Mouse (Mus musculus): Measurements from ENCODE around the gene 2010111I01Rik. TPM values are rescaled to one million over a fixed set of nuclear protein-coding genes. Genes with fewer than 3 reads are reported as not detected.

2010111I01Rik gene
- polyA plus RNA-seq, 1 experiment from 2014 or later: 122 TPM

DNA sequence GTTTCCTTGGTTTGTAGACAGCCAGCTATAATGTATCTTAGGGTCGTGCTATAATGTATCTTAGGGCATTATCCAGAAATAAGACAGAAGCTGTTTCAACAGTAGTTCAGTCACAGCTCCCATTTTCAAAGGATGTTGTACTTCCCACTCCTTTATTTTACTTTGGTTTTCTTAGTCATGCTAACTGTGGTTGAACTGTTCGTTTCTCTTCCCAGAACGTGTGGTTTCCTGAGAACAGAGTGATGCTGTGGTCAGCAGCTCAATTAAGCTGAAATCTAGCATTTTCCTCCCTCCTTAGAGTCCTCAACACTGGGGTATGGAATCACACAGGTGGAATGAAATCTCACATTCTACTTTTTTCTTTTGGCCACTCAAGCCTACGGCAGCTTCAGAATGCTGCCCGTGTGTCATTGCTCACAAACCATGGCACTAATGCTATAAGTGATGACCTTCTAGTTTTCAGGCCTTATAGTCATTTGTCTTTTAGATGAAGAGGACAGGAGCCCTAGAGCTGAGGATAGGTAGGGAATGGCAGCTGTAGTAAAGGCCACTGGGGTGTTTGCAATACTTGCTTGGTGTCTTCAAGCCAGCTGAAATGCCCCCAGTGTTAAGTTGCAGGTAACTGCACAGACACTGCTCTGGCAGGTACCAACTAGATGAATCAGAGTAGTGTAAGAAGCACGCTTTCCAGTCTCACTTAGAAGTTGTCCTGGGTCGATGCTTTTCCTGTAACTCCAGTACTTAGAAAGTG, 289.4 kb downstream of the 2010111I01Rik start:
- Histone ChIP-seq H3K4me1 (peaks cover 54% of the 10 kb centered on the region), H3K27ac (no peak overlapping the region), H3K4me3 (no peak overlapping the region), H3K9me3 (replicated peaks) (no peaks in the 10 kb centered on the region), H3K27me3 (ENCODE audit: low read depth, poor library complexity, severe bottlenecking) (no peaks in the 10 kb centered on the region), H3K36me3 (peaks cover 77% of the 10 kb centered on the region)
- 94% methylated on average over 7 of the region's 7 CpGs for WGBS
- no peak for DNase-seq (ENCODE audit: low spot score)

DNA sequence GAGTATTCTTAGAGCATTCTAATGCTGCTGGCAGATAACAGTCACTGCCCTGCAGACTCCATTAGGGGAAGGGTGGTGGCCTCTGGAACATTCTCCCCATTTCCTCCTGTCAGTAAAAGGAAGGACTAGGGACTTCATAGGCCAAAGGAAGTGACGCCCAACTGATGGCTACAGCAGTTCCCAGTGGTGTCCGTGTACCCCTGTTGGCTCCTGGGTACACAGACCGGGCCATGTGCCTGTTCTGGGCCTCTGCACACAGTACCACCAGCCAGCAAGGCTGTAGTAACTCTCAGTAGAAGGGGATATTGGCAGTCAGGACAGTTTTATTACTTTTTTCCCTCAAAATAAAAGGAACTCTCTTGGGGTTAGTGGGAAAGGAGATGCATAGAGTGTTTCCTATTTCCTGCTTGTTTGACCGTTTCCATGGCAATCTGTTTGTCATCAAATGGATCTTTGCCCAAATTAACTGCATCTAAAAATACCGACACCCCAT, 290.9 kb downstream of the 2010111I01Rik start:
- H3K4me3 ChIP-seq: no peak overlapping the region
- H3K36me3 ChIP-seq: peaks cover 63% of the 10 kb centered on the region
- no peaks in the 10 kb centered on the region for H3K27me3 ChIP-seq (ENCODE audit: low read depth, poor library complexity, severe bottlenecking)
- H3K4me1 ChIP-seq: peaks cover 55% of the 10 kb centered on the region
- DNase-seq (ENCODE audit: low spot score): no peak
- 84% methylated on average over 5 of the region's 5 CpGs for WGBS
- no peaks in the 10 kb centered on the region for H3K9me3 ChIP-seq (replicated peaks)
- H3K27ac ChIP-seq: 0 out of 2 replicates have a peak overlapping the region, but pooled peaks have one; percentile 2

DNA sequence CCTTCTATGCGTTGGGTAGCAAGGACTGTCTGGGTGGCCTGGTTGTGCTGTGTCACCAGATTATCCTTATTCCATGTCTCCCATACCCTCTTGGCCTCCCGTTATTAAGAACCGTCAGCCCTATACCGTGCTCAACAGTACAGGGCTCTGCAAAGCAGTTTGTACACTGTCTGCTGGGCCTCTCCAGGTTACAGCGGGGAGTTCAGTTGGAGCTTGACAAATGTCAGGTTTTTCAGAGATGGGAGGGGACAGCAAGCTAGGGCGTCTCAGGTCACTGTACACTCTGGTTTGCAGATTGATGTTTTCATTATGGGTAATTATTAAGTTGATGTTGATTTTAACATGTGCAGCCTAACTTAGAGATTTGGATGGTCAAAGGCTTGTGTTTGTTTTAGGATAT, 291.5 kb downstream of the 2010111I01Rik start:
- Histone ChIP-seq H3K9me3 (replicated peaks) (no peaks in the 10 kb centered on the region), H3K36me3 (peaks cover 58% of the 10 kb centered on the region)

DNA sequence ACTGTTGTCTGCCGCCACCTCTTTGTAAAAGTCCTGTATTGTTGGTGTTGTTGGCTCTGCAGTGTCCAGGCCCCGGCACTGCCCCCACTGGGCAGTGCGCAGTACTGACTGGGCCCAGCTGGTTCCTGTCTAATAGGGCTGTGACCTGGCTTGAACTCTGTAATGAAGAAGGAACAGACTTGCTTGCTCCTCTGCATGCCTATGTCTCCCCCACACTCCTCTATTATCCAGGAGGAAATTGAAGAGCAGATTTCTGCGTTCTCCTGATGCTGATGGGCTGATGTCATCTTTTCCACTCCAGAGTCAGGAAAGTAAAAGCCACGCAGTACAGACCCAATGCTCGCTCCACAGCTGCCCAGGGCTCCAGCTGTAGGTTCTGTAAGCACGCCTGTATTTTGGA, 292.1 kb downstream of the 2010111I01Rik start:
- Histone ChIP-seq H3K27ac (no peak overlapping the region), H3K27me3 (ENCODE audit: low read depth, poor library complexity, severe bottlenecking) (no peaks in the 10 kb centered on the region), H3K4me3 (no peak overlapping the region), H3K4me1 (peaks cover 57% of the 10 kb centered on the region), H3K9me3 (replicated peaks) (no peaks in the 10 kb centered on the region), H3K36me3 (peaks cover 56% of the 10 kb centered on the region)
- 67% methylated on average over 7 of the region's 7 CpGs for WGBS
- peak; percentile 51 for DNase-seq (ENCODE audit: low spot score)

More for the DNA sequence above, 291.5 kb downstream of the 2010111I01Rik start:
- DNase-seq (ENCODE audit: low spot score): no peak
- Histone ChIP-seq H3K27ac (no peak overlapping the region), H3K4me3 (no peak overlapping the region), H3K27me3 (ENCODE audit: low read depth, poor library complexity, severe bottlenecking) (no peaks in the 10 kb centered on the region), H3K4me1 (peaks cover 55% of the 10 kb centered on the region)
- 78% methylated on average over 6 of the region's 6 CpGs for WGBS

DNA sequence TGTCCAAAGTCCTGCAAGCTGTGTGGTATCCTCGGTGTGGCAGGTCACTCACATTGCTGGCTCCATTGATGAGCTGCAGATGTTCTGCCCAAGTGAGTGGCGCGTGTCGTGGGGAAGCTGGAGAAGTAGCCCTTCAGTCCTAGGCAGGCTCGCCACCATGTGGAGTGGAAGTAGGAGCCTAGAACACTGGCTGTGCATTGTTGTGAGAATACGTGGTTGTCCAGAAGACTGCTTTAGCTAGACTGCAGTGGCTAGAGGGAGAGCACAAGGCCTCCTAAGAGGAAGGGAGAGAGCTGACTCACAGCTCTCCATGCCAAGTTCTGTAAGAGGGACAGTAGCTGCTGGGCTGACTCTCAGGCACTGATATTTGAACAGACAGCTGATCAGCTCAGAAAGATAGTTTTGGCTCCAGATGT, 293.5 kb downstream of the 2010111I01Rik start:
- Histone ChIP-seq H3K4me3 (no peak overlapping the region), H3K4me1 (peaks cover 60% of the 10 kb centered on the region), H3K27ac (peak overlapping the region; percentile 56), H3K36me3 (peaks cover 62% of the 10 kb centered on the region), H3K9me3 (replicated peaks) (no peaks in the 10 kb centered on the region), H3K27me3 (ENCODE audit: low read depth, poor library complexity, severe bottlenecking) (no peaks in the 10 kb centered on the region)
- 58% methylated on average over 6 of the region's 6 CpGs for WGBS
- no peak for DNase-seq (ENCODE audit: low spot score)

DNA sequence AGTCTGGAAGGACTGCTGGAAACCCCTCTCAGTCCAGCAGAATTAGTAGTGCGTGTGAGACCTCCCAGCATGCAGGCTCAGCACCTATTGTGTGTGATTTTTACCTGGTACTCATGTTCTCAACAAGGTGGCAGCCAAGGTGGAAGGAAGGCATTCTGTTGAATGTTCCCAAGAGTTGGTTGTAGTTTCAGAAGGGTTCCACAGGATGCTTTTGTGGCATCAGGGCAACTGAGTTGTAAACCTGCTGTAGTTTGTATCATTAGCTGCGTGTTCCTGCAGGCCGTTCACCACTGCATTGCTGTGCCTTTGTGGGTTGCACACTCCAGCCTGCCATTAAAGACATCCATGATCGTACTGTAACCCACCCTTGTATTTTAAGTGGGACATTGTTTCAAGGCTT, 294.0 kb downstream of the 2010111I01Rik start:
- H3K27me3 ChIP-seq (ENCODE audit: low read depth, poor library complexity, severe bottlenecking): no peaks in the 10 kb centered on the region
- H3K4me1 ChIP-seq: peaks cover 63% of the 10 kb centered on the region
- no peak for DNase-seq (ENCODE audit: low spot score)
- WGBS: 82% methylated on average over 4 of the region's 4 CpGs
- no peak overlapping the region for H3K4me3 ChIP-seq
- peaks cover 62% of the 10 kb centered on the region for H3K36me3 ChIP-seq
- peak overlapping the region; percentile 56 for H3K27ac ChIP-seq
- no peaks in the 10 kb centered on the region for H3K9me3 ChIP-seq (replicated peaks)

DNA sequence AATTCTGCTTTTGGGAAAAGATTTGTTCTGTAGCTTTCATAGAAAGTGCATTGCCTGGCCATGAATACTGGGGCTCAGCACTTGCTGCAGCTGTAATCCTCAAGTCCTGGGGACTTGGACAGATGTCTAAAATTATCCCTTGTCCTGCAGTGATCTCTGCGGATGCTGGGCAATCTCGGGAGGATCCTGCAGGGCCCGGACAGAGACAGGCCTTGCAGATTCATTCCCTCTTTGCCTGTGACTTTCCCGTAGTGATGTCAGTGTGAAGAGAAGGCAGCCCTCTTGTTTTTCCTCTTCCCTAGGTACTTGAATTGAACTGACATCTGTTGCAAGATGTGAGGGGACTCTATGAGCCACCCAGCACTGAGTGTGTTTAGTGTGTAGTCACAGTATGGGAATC, 295.4 kb downstream of the 2010111I01Rik start:
- peaks cover 65% of the 10 kb centered on the region for H3K4me1 ChIP-seq

DNA sequence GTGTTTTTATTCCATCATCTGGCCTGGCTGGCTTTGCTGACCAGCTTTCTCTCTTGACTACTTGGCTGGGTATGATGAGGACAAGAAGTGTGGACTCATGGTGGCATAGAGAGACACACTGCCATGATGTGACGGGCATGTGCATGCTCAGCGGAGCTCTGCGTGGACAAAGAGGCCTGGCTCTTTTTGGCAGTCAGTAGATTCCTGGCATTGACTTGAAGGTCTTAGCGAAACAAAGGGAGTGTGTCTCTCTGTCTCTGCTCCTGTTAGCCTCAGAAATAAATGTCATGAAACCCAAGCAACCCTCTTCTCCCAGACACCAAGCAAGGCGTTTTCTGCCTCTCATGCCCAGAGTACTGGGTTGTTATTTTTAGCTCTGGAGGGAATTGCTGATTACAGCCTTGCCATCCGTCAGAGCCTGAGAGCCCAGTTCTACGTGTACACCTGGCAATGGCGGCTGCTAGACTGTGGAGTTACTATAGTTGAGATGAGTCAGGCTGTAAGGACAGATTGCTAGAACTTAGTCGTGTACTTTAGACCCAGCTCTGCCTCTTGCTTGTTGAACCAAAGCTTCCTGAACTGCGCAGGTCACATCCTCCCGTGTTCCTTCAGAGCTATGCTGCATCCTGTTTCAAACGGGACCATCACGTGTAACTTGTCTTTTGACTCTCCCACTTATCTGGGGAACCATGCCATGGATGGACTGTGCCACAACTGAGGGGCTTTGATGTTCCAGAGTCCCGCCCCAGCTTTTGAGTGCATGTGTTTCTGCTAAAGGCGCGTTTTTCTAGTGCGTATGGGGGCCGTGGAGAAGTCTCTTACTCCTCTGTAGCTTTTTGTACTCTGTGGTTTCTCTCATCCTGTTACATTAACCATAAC, 296.3 kb downstream of the 2010111I01Rik start:
- Histone ChIP-seq H3K27me3 (ENCODE audit: low read depth, poor library complexity, severe bottlenecking) (no peaks in the 10 kb centered on the region), H3K36me3 (peaks cover 48% of the 10 kb centered on the region), H3K9me3 (replicated peaks) (no peaks in the 10 kb centered on the region), H3K27ac (peak overlapping the region; percentile 61), H3K4me1 (peaks cover 59% of the 10 kb centered on the region), H3K4me3 (no peak overlapping the region)
- DNase-seq (ENCODE audit: low spot score): no peak
- WGBS: 75% methylated on average over 18 of the region's 18 CpGs

More for the DNA sequence above, 295.4 kb downstream of the 2010111I01Rik start:
- 29% methylated on average over 4 of the region's 4 CpGs for WGBS
- no peaks in the 10 kb centered on the region for H3K9me3 ChIP-seq (replicated peaks)
- H3K4me3 ChIP-seq: no peak overlapping the region
- peaks cover 54% of the 10 kb centered on the region for H3K36me3 ChIP-seq
- peak overlapping the region; percentile 61; the same call in 1 of the 2 replicates for H3K27ac ChIP-seq
- DNase-seq (ENCODE audit: low spot score): no peak
- no peaks in the 10 kb centered on the region for H3K27me3 ChIP-seq (ENCODE audit: low read depth, poor library complexity, severe bottlenecking)

DNA sequence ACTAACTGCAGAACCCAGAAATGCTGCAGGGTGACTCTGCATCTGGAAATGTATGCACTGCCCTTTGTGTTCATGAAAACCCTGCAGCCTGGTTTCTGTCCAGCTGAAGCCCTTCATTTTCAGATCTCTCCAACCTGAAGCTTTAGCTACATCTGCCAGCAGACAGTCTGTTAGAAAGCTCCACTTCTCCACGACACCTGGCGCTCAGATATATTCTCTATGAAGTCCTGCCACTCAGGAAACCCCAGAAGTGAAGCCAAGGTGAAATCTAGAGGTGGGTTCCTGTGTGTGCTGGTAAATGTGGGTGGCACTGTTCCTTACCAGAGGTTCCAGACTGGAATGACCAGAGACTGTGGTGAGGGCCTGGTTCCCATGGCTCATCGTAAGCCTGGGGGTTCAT, 297.0 kb downstream of the 2010111I01Rik start:
- Histone ChIP-seq H3K9me3 (replicated peaks) (no peaks in the 10 kb centered on the region), H3K27me3 (ENCODE audit: low read depth, poor library complexity, severe bottlenecking) (no peaks in the 10 kb centered on the region), H3K36me3 (peaks cover 48% of the 10 kb centered on the region), H3K27ac (peak overlapping the region; percentile 61), H3K4me3 (no peak overlapping the region), H3K4me1 (peaks cover 61% of the 10 kb centered on the region)
- DNase-seq (ENCODE audit: low spot score): no peak
- WGBS: over 99% methylated on average over 3 of the region's 3 CpGs

DNA sequence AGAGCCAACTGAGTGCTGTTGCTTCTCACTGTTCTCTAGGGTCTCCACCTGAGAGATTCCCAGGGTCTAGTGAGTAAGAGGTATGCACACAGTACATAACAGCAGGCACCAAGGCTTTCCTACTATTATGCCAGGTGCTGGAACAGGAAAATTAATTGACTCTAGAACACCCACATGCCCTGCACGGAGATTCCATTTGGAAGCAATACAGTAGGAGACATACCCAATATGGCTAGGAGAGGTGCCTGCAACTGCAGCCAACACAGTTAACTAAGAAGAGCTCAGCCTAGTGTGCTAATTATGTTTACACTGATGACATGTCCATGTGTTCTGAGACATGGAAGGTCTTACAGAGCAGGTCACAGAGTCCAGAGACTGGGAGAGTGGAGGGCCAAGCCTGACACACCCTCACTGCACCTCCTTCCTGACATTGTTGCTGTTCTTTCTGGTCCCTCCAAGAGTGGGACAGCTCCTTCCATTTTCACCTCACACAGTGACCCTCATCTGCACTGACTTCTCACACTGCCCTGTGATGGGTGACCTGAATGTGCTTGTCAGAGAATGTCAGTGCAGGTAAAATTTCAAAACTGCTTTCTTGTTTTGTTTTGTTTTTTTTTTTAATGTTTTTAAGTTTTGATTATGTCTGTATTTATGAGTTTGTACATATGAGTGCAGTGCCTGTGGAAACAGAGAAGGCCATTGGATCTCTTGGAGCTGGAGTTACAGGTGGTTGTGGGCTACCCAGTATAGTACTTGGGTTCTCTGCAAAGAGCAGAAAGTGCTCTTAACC, 297.7 kb downstream of the 2010111I01Rik start:
- DNase-seq (ENCODE audit: low spot score): no peak
- Histone ChIP-seq H3K27ac (no peak overlapping the region), H3K9me3 (replicated peaks) (no peaks in the 10 kb centered on the region), H3K36me3 (peaks cover 46% of the 10 kb centered on the region), H3K27me3 (ENCODE audit: low read depth, poor library complexity, severe bottlenecking) (no peaks in the 10 kb centered on the region), H3K4me1 (peaks cover 68% of the 10 kb centered on the region), H3K4me3 (no peak overlapping the region)
- WGBS: 89% methylated on average over 1 of the region's 1 CpGs

DNA sequence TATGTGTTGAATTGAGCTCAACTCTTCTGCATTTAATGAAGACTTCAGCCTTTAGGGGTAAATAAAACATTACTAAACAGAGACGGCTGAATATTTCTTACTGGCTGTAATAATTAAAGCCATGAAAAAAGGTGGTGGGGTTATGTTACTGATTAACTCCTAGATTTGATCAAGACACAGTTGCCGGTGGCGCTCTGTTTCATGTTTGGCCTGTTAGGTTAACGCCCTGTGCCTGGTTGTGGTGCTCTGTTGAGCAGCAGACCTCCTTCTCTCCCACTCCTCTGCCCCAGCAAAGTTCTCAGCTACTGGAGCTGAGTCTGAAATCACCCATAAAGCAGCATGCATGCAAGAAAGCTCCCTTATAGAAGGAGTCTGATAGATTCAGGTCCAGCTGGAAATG, 303.7 kb downstream of the 2010111I01Rik start:
- no peaks in the 10 kb centered on the region for H3K9me3 ChIP-seq (replicated peaks)
- WGBS: 28% methylated on average over 4 of the region's 4 CpGs
- DNase-seq (ENCODE audit: low spot score): no peak
- peaks cover 15% of the 10 kb centered on the region for H3K27me3 ChIP-seq (ENCODE audit: low read depth, poor library complexity, severe bottlenecking)
- peaks cover 21% of the 10 kb centered on the region for H3K36me3 ChIP-seq
- H3K4me1 ChIP-seq: peaks cover 72% of the 10 kb centered on the region
- H3K4me3 ChIP-seq: no peak overlapping the region
- 0 out of 2 replicates have a peak overlapping the region, but pooled peaks have one; percentile 34 for H3K27ac ChIP-seq

DNA sequence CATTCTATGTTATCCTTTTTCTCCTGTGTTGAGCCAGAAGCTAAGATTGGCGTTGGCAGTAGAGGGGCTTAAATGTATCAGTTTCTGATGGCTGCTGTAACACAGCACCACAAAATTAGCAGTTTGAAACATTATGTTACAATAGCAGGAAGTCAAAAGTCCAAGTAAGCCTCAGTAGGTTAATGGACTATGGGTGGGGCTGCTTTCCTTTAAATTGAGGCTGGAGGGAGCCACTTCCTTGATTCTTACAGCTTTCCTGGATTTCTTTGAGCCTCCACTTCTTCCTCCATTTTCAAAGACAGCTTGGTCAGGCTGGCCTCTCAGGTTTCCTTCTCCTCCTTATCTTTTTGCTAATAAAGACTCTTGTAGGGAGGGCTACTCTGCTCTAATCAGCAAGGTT, 304.1 kb downstream of the 2010111I01Rik start:
- Histone ChIP-seq H3K36me3 (peaks cover 17% of the 10 kb centered on the region), H3K4me1 (peaks cover 69% of the 10 kb centered on the region), H3K27me3 (ENCODE audit: low read depth, poor library complexity, severe bottlenecking) (peaks cover 15% of the 10 kb centered on the region), H3K4me3 (no peak overlapping the region), H3K27ac (0 out of 2 replicates have a peak overlapping the region, but pooled peaks have one; percentile 34), H3K9me3 (replicated peaks) (no peaks in the 10 kb centered on the region)
- WGBS: 73% methylated on average over 1 of the region's 1 CpGs
- DNase-seq (ENCODE audit: low spot score): no peak
